Mouse (Mus musculus) intestine, postnatal 0 days (tissue): ENCODE data around the gene Dlgap3. TPM values are rescaled to one million over a fixed set of nuclear protein-coding genes. Genes with fewer than 3 reads are reported as not detected.
A peak's percentile ranks its signal among the peaks of the same experiment; 100 is the strongest.

Experiments used
- ATAC-seq: fragments of 200-750 bp; cut with Nextera tagmentation; 2 replicates; pipeline ENCODE4 v1.8.0; 2017; ENCODE audit warnings: mild to moderate bottlenecking, moderate TSS enrichment, moderate library complexity
- H3K27ac ChIP-seq: fragments of 300-500 bp; sonication (generic); 2 replicates; pipeline ENCODE4 v1.5.1; 2014; ENCODE audit warnings: mild to moderate bottlenecking, low read depth, low read length, moderate library complexity
- H3K27me3 ChIP-seq: fragments of 300-500 bp; sonication (generic); replicated peaks from 2 replicates; pipeline ENCODE4 v1.6.1; 2014; ENCODE audit warnings: low read length, mixed read lengths; ENCODE audit not compliant: control insufficient read depth, insufficient read depth
- H3K36me3 ChIP-seq: fragments of 300-500 bp; sonication (generic); 2 replicates; pipeline ENCODE4 v1.6.1; 2014; ENCODE audit warnings: mild to moderate bottlenecking, moderate library complexity; ENCODE audit not compliant: control insufficient read depth, insufficient read depth
- H3K4me1 ChIP-seq: fragments of 300-500 bp; sonication (generic); replicated peaks from 2 replicates; pipeline ENCODE4 v1.6.1; 2014; ENCODE audit warnings: antibody characterized with exemption, low read length, mixed read lengths; ENCODE audit not compliant: control insufficient read depth, insufficient read depth
- H3K4me2 ChIP-seq: fragments of 300-500 bp; sonication (generic); replicated peaks from 2 replicates; pipeline ENCODE4 v1.6.1; 2014; ENCODE audit warnings: low read depth, mild to moderate bottlenecking, moderate library complexity
- H3K4me3 ChIP-seq: fragments of 300-500 bp; sonication (generic); 2 replicates; pipeline ENCODE4 v1.5.1; 2014; ENCODE audit warnings: low read depth, low read length
- H3K9ac ChIP-seq: fragments of 300-500 bp; sonication (generic); 2 replicates; pipeline ENCODE4 v1.6.1; 2014; ENCODE audit warnings: mild to moderate bottlenecking, low read depth, low read length
- H3K9me3 ChIP-seq: fragments of 300-500 bp; sonication (generic); 2 replicates; pipeline ENCODE4 v1.6.1; 2016; ENCODE audit warnings: mixed run types; ENCODE audit not compliant: control insufficient read depth
- CTCF ChIP-seq: sonication (generic); IDR thresholded peaks from 2 replicates; pipeline ENCODE4 v1.5.1; 2016; ENCODE audit warnings: low read depth, mild to moderate bottlenecking, control low read depth, antibody characterized with exemption, moderate library complexity
- WGBS: fragments of 180-500 bp; shearing (Covaris S2); extraction: QIAGEN DNeasy Blood & Tissue Kit; methylation state at CpG from one replicate; pipeline ENCODE4 v1.1.7; 2014; 5-methylcytosine and 5-hydroxymethylcytosine counted together
- polyA plus RNA-seq: library from polyadenylated mRNA; unstranded; fragments of >200 nt; fragmentation: Nextera tagmentation; extraction: Ambion mirVana; gene quantifications from 2 replicates; pipeline ENCODE4 v1.2.1, GENCODE M21; 2015

The Dlgap3 gene
- polyA plus RNA-seq, result 0.46 and 0.59 TPM in 2 replicates

- H3K4me1 ChIP-seq, result peaks cover 4% of the 10 kb centered on the region; the same call in 1 of the 2 replicates
- WGBS, result under 1% methylated on average over 38 of the region's 67 CpGs
- no peaks in the 10 kb centered on the region for H3K36me3 ChIP-seq
- peak; percentile 29; the same call in 1 of the 2 replicates for ATAC-seq
- peak within 1 kb of the TSS; percentile 70 for H3K4me3 ChIP-seq
- no peaks in the 10 kb centered on the region for H3K9me3 ChIP-seq
- no peak for TF ChIP-seq CTCF
- 0 out of 2 replicates have a peak within 1 kb of the TSS, but pooled peaks have one; percentile 17 for H3K9ac ChIP-seq
- H3K4me2 ChIP-seq, result peak within 1 kb of the TSS; percentile 100
- no peak within 1 kb of the TSS for H3K27ac ChIP-seq
- peaks cover 38% of the 10 kb centered on the region; the same call in 1 of the 2 replicates for H3K27me3 ChIP-seq
Observed at GRCm38 (mm10) chr4:127168914-127169345, at the start of gene Dlgap3. Dlgap3 (plus strand) TSS chr4:127169204.

GRCm38 (mm10) chr4:127123391-127123790 is 45.6 kb upstream of the Dlgap3 start, which contains the start of gene Tmem35b:
Tmem35b (plus strand) TSS chr4:127123691.
- H3K27ac ChIP-seq, result no peak within 1 kb of the TSS
- H3K9me3 ChIP-seq, result no peaks in the 10 kb centered on the region
- H3K36me3 ChIP-seq, result peaks cover 4% of the 10 kb centered on the region; the same call in 1 of the 2 replicates
- H3K27me3 ChIP-seq, result no peaks in the 10 kb centered on the region
- WGBS, result 95% methylated on average over 5 of the region's 5 CpGs
- no peak for TF ChIP-seq CTCF
- H3K9ac ChIP-seq, result no peak within 1 kb of the TSS
- no peak within 1 kb of the TSS for H3K4me3 ChIP-seq
- H3K4me1 ChIP-seq, result no peaks in the 10 kb centered on the region
- ATAC-seq, result no peak
- H3K4me2 ChIP-seq, result no peak within 1 kb of the TSS

GRCm38 (mm10) chr4:127124331-127124730 is 44.7 kb upstream of the Dlgap3 start:
- Histone ChIP-seq H3K9me3 (no peaks in the 10 kb centered on the region), H3K27ac (no peak overlapping the region), H3K4me3 (no peak overlapping the region), H3K36me3 (peaks cover 4% of the 10 kb centered on the region; the same call in 1 of the 2 replicates), H3K27me3 (no peaks in the 10 kb centered on the region), H3K4me2 (no peak overlapping the region), H3K9ac (no peak overlapping the region), H3K4me1 (no peaks in the 10 kb centered on the region)
- 81% methylated on average over 1 of the region's 1 CpGs for WGBS
- TF ChIP-seq CTCF, result no peak
- ATAC-seq, result no peak

GRCm38 (mm10) chr4:127125834-127126463 is 43.1 kb upstream of the Dlgap3 start:
- H3K9ac ChIP-seq, result peak overlapping the region; percentile 62
- no peak for TF ChIP-seq CTCF
- H3K4me2 ChIP-seq, result peak overlapping the region; percentile 80
- H3K9me3 ChIP-seq, result no peaks in the 10 kb centered on the region
- ATAC-seq, result peak; percentile 95
- H3K36me3 ChIP-seq, result peaks cover 4% of the 10 kb centered on the region; the same call in 1 of the 2 replicates
- no peak overlapping the region for H3K27ac ChIP-seq
- H3K4me1 ChIP-seq, result no peaks in the 10 kb centered on the region
- under 1% methylated on average over 35 of the region's 35 CpGs for WGBS
- H3K4me3 ChIP-seq, result peak overlapping the region; percentile 53
- H3K27me3 ChIP-seq, result no peaks in the 10 kb centered on the region

GRCm38 (mm10) chr4:127134687-127135086 is 34.3 kb upstream of the Dlgap3 start:
- H3K4me3 ChIP-seq, result no peak overlapping the region
- WGBS, result 49% methylated on average over 1 of the region's 1 CpGs
- TF ChIP-seq CTCF, result no peak

GRCm38 (mm10) chr4:127137591-127137990 is 31.4 kb upstream of the Dlgap3 start:
- no peak for TF ChIP-seq CTCF

More at GRCm38 (mm10) chr4:127134687-127135086, 34.3 kb upstream of the Dlgap3 start:
- H3K4me1 ChIP-seq, result no peaks in the 10 kb centered on the region
- no peaks in the 10 kb centered on the region for H3K36me3 ChIP-seq
- no peaks in the 10 kb centered on the region for H3K9me3 ChIP-seq
- no peaks in the 10 kb centered on the region for H3K27me3 ChIP-seq
- H3K9ac ChIP-seq, result no peak overlapping the region
- H3K4me2 ChIP-seq, result no peak overlapping the region
- no peak for ATAC-seq
- H3K27ac ChIP-seq, result no peak overlapping the region

More at GRCm38 (mm10) chr4:127137591-127137990, 31.4 kb upstream of the Dlgap3 start:
- Histone ChIP-seq H3K9me3 (no peaks in the 10 kb centered on the region), H3K4me2 (no peak overlapping the region), H3K9ac (no peak overlapping the region), H3K4me3 (no peak overlapping the region), H3K27ac (no peak overlapping the region), H3K27me3 (no peaks in the 10 kb centered on the region), H3K4me1 (no peaks in the 10 kb centered on the region), H3K36me3 (no peaks in the 10 kb centered on the region)
- 83% methylated on average over 5 of the region's 5 CpGs for WGBS
- ATAC-seq, result no peak
